Mouse (Mus musculus) embryonic facial prominence, embryonic 14.5 days (tissue): ENCODE results near the gene Tmem184a. TPM values are rescaled to one million over a fixed set of nuclear protein-coding genes. Genes with fewer than 3 reads are reported as not detected.

Experiments
- ATAC-seq: fragments of 200-750 bp; cut with Nextera tagmentation; 2 replicates; pipeline ENCODE4 v1.8.0; 2017; ENCODE audit warnings: low read depth, moderate number of reproducible peaks, moderate TSS enrichment
- DNase-seq: peaks from one replicate; pipeline ENCODE4 v3.0.0-alpha.2; 2015; ENCODE audit warnings: low spot score
- H3K27ac ChIP-seq: fragments of 300-500 bp; sonication (generic); replicated peaks from 2 replicates; pipeline ENCODE4 v1.5.1; 2014; ENCODE audit warnings: low read depth, mild to moderate bottlenecking, low read length, moderate library complexity
- H3K27me3 ChIP-seq: fragments of 300-500 bp; sonication (generic); replicated peaks from 2 replicates; pipeline ENCODE4 v1.6.1; 2014; ENCODE audit warnings: low read length; ENCODE audit not compliant: control insufficient read depth, insufficient read depth
- H3K36me3 ChIP-seq: fragments of 300-500 bp; sonication (generic); 2 replicates; pipeline ENCODE4 v1.6.1; 2014; ENCODE audit warnings: low read length, mixed read lengths; ENCODE audit not compliant: control insufficient read depth, insufficient read depth
- H3K4me1 ChIP-seq: fragments of 300-500 bp; sonication (generic); 2 replicates; pipeline ENCODE4 v1.6.1; 2014; ENCODE audit warnings: antibody characterized with exemption, low read length; ENCODE audit not compliant: control insufficient read depth, insufficient read depth
- H3K4me2 ChIP-seq: fragments of 300-500 bp; sonication (generic); 2 replicates; pipeline ENCODE4 v1.6.1; 2014; ENCODE audit warnings: low read depth, mild to moderate bottlenecking, low read length, moderate library complexity, mixed read lengths
- H3K4me3 ChIP-seq: fragments of 300-500 bp; sonication (generic); 2 replicates; pipeline ENCODE4 v1.5.1; 2014; ENCODE audit warnings: low read depth, mild to moderate bottlenecking, low read length
- H3K9ac ChIP-seq: fragments of 300-500 bp; sonication (generic); 2 replicates; pipeline ENCODE4 v1.6.1; 2014; ENCODE audit warnings: low read depth, mild to moderate bottlenecking, low read length, moderate library complexity, mixed read lengths
- H3K9me3 ChIP-seq: fragments of 300-500 bp; sonication (generic); 2 replicates; pipeline ENCODE4 v1.6.1; 2016; ENCODE audit warnings: low read length; ENCODE audit not compliant: control insufficient read depth
- WGBS: fragments of 180-500 bp; shearing (Covaris S2); extraction: QIAGEN DNeasy Blood & Tissue Kit; methylation state at CpG from one replicate; pipeline ENCODE4 v1.1.7; 2014; 5-methylcytosine and 5-hydroxymethylcytosine counted together
- polyA plus RNA-seq: library from polyadenylated mRNA; unstranded; fragments of >200 nt; fragmentation: Nextera tagmentation; extraction: Ambion mirVana; gene quantifications from 2 replicates; pipeline ENCODE4 v1.2.1, GENCODE M21; 2014

Tmem184a gene
- polyA plus RNA-seq, 1 experiment from 2014 or later: 5.5 TPM

- H3K9me3 ChIP-seq: no peaks in the 10 kb centered on the region
- WGBS: 88% methylated on average over 3 of the region's 3 CpGs
- H3K9ac ChIP-seq: no peak overlapping the region
- DNase-seq (no peak), ATAC-seq (no peak)
- H3K4me2 ChIP-seq: no peak overlapping the region
- no peak overlapping the region for H3K27ac ChIP-seq
- H3K36me3 ChIP-seq: no peaks in the 10 kb centered on the region
- peaks cover 4% of the 10 kb centered on the region; the same call in 1 of the 2 replicates for H3K4me1 ChIP-seq
- no peak overlapping the region for H3K4me3 ChIP-seq
- no peaks in the 10 kb centered on the region for H3K27me3 ChIP-seq
These were observed 11.0 kb upstream of the Tmem184a start for GRCm38 (mm10) chr5:139830734-139831133.

- Histone ChIP-seq H3K4me2 (no peak overlapping the region), H3K4me1 (peaks cover 8% of the 10 kb centered on the region; the same call in 1 of the 2 replicates), H3K27me3 (no peaks in the 10 kb centered on the region), H3K9me3 (no peaks in the 10 kb centered on the region), H3K4me3 (no peak overlapping the region), H3K9ac (no peak overlapping the region), H3K36me3 (0 out of 2 replicates have a peak, but pooled peaks cover 4% of the 10 kb centered on the region), H3K27ac (no peak overlapping the region)
- ATAC-seq (no peak), DNase-seq (no peak)
- 80% methylated on average over 13 of the region's 13 CpGs for WGBS
These were observed 9.7 kb upstream of the Tmem184a start for GRCm38 (mm10) chr5:139829384-139829783.

- DNase-seq: no peak
These were observed 7.9 kb upstream of the Tmem184a start for GRCm38 (mm10) chr5:139827593-139827992.

GRCm38 (mm10) chr5:139826357-139827055 lies 6.8 kb upstream of the Tmem184a start, which contains the start of the genes Gm26938 and Psmg3:
TSS of gene Gm26938 (minus strand) at chr5:139826407.
TSS of gene Psmg3 (minus strand) at chr5:139826885.
- peak; percentile 89 for ATAC-seq
- no peaks in the 10 kb centered on the region for H3K9me3 ChIP-seq
- peak within 1 kb of the TSS; percentile 68 for H3K9ac ChIP-seq
- H3K4me2 ChIP-seq: peak within 1 kb of the TSS; percentile 92
- H3K27me3 ChIP-seq: no peaks in the 10 kb centered on the region
- H3K27ac ChIP-seq: peak within 1 kb of the TSS; percentile 46
- DNase-seq: peak; percentile 86
- peak within 1 kb of the TSS; percentile 69 for H3K4me3 ChIP-seq
- peaks cover 8% of the 10 kb centered on the region; the same call in 1 of the 2 replicates for H3K4me1 ChIP-seq
- H3K36me3 ChIP-seq: peaks cover 28% of the 10 kb centered on the region
- WGBS: 1% methylated on average over 42 of the region's 43 CpGs

More at GRCm38 (mm10) chr5:139827593-139827992, 7.9 kb upstream of the Tmem184a start:
- H3K36me3 ChIP-seq: peaks cover 18% of the 10 kb centered on the region
- ATAC-seq: no peak
- H3K4me2 ChIP-seq: no peak overlapping the region
- whole genome bisulfite sequencing: 97% methylated on average over 1 of the region's 1 CpGs
- no peak overlapping the region for H3K27ac ChIP-seq
- no peaks in the 10 kb centered on the region for H3K27me3 ChIP-seq
- H3K9me3 ChIP-seq: no peaks in the 10 kb centered on the region
- H3K4me3 ChIP-seq: no peak overlapping the region
- H3K9ac ChIP-seq: no peak overlapping the region
- H3K4me1 ChIP-seq: peaks cover 8% of the 10 kb centered on the region; the same call in 1 of the 2 replicates

- no peaks in the 10 kb centered on the region for H3K27me3 ChIP-seq
- peaks cover 28% of the 10 kb centered on the region for H3K36me3 ChIP-seq
- peaks cover 8% of the 10 kb centered on the region; the same call in 1 of the 2 replicates for H3K4me1 ChIP-seq
- H3K9me3 ChIP-seq: no peaks in the 10 kb centered on the region
- WGBS: 33% methylated on average over 11 of the region's 11 CpGs
- no peak for DNase-seq
- no peak overlapping the region for H3K27ac ChIP-seq
- H3K9ac ChIP-seq: peak overlapping the region; percentile 68
- ATAC-seq: no peak
- peak overlapping the region; percentile 92 for H3K4me2 ChIP-seq
- H3K4me3 ChIP-seq: peak overlapping the region; percentile 69
These were observed 6.2 kb upstream of the Tmem184a start for GRCm38 (mm10) chr5:139825947-139826346.

GRCm38 (mm10) chr5:139824531-139824930 lies 4.8 kb upstream of the Tmem184a start:
- ATAC-seq (no peak), DNase-seq (no peak)
- H3K9ac ChIP-seq: no peak overlapping the region
- no peak overlapping the region for H3K4me2 ChIP-seq
- H3K4me1 ChIP-seq: peaks cover 8% of the 10 kb centered on the region; the same call in 1 of the 2 replicates
- WGBS: 91% methylated on average over 10 of the region's 10 CpGs
- no peak overlapping the region for H3K4me3 ChIP-seq
- peaks cover 28% of the 10 kb centered on the region for H3K36me3 ChIP-seq
- no peak overlapping the region for H3K27ac ChIP-seq
- H3K9me3 ChIP-seq: no peaks in the 10 kb centered on the region
- no peaks in the 10 kb centered on the region for H3K27me3 ChIP-seq

GRCm38 (mm10) chr5:139821466-139822459 lies 2.0 kb upstream of the Tmem184a start:
- ATAC-seq (peak; percentile 45; the same call in 1 of the 2 replicates), DNase-seq (peak; percentile 61)
- Histone ChIP-seq H3K27ac (no peak overlapping the region), H3K36me3 (peaks cover 28% of the 10 kb centered on the region), H3K4me1 (peaks cover 8% of the 10 kb centered on the region; the same call in 1 of the 2 replicates), H3K4me2 (no peak overlapping the region), H3K4me3 (no peak overlapping the region), H3K9ac (0 out of 2 replicates have a peak overlapping the region, but pooled peaks have one; percentile 5), H3K27me3 (no peaks in the 10 kb centered on the region), H3K9me3 (no peaks in the 10 kb centered on the region)
- WGBS: 64% methylated on average over 12 of the region's 12 CpGs

GRCm38 (mm10) chr5:139818801-139819200 lies 916 bp downstream of the Tmem184a start:
- Histone ChIP-seq H3K36me3 (peaks cover 22% of the 10 kb centered on the region), H3K4me1 (no peaks in the 10 kb centered on the region), H3K4me2 (no peak overlapping the region), H3K4me3 (no peak overlapping the region), H3K9me3 (no peaks in the 10 kb centered on the region), H3K27ac (no peak overlapping the region), H3K9ac (no peak overlapping the region), H3K27me3 (peaks cover 10% of the 10 kb centered on the region)
- 56% methylated on average over 4 of the region's 4 CpGs for WGBS
- DNase-seq: peak; percentile 42
- ATAC-seq: no peak
